Mouse (Mus musculus) urinary bladder, postnatal 4 days (tissue): Measurements from ENCODE around the gene Cfap20.

Experiments
- DNase-seq, 2 experiments: peaks; one replicate each; pipeline ENCODE4 v3.0.0; 2021 to 2022; ENCODE audit warnings: low spot score in 2 of 2

Gene Cfap20

GRCm38 (mm10) chr8:95374429-95374828 lies 60.2 kb downstream of the Cfap20 start:
- DNase-seq = no peak

DNA sequence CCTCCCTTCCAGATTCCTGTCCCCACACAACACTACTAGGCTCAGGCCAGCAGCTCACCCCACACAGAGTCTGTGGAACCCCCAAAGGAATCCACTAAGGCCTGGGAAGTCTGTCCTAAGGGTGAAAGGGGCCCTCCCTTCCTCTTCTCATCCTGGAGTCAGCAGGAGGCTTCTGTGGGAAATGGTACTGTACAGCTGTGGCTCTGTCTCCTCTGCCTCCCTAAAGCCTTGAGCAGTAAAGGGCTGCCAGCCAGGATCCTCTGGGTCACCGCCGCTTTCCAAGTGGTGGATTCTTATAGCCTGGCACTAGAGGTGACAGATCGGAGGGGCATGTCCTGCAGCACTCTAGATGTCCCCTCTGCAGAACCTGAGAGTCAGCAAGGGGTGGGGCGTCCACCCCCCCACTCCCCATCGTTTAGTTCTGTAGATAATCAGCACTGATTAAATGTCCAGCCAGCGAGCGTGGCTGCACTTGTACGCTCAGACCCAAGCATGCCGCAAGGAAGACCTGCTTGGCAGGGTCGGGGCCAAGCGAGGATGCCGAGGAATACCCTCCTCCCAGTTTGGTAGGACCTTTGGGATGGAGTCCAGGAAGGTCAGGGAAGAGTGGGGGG lies 61.2 kb downstream of the Cfap20 start:
- no peak for DNase-seq
